In genomic region chr3:69175229-69175628, GRCm38 (mm10) we compare ENCODE assay signal across 20 mouse cellular contexts. TPM values are rescaled to one million over a fixed set of nuclear protein-coding genes. Genes with fewer than 3 reads are reported as not detected.
DNase-seq lines count a peak whose midpoint lies in the region; ATAC-seq and TF ChIP-seq lines count a peak whose summit lies in the region.
"Had no signal": no experiment of that assay in that cellular context is flagged by ENCODE, and none has a peak within 500 bp of the region (broad histone marks: within the 10 kb centered on the region; RNA-seq: fewer than 3 reads in every experiment).

No protein-coding gene starts in this region.

- no peak overlapping the region for H3K27ac ChIP-seq in hindbrain, embryonic 12.5 days
- no peak overlapping the region for H3K27ac ChIP-seq in hindbrain, embryonic 14.5 days
- H3K27ac ChIP-seq in cerebellum, adult 2 months (ENCODE audit: insufficient read depth, low read length) = no peak overlapping the region
- no peak overlapping the region for H3K27ac ChIP-seq in forebrain, embryonic 14.5 days (ENCODE audit: low read depth, low read length)
- H3K27ac ChIP-seq: left cerebral cortex, adult 2 months; limb, embryonic 10.5 days; lung, embryonic 15.5 days had no signal

- H3K9ac ChIP-seq in hindbrain, embryonic 12.5 days = no peak overlapping the region
- no peak overlapping the region for H3K9ac ChIP-seq in hindbrain, embryonic 14.5 days
- H3K9ac ChIP-seq in forebrain, embryonic 14.5 days (ENCODE audit: low read length) = no peak overlapping the region
- H3K9ac ChIP-seq: lung, embryonic 15.5 days had no signal

- no peaks in the 10 kb centered on the region for H3K36me3 ChIP-seq in hindbrain, embryonic 12.5 days
- no peaks in the 10 kb centered on the region for H3K36me3 ChIP-seq in hindbrain, embryonic 14.5 days (replicated peaks; ENCODE audit: control insufficient read depth, insufficient read depth)
- H3K36me3 ChIP-seq in forebrain, embryonic 14.5 days (ENCODE audit: control insufficient read depth, insufficient read depth, low read length) = no peaks in the 10 kb centered on the region
- H3K36me3 ChIP-seq: limb, embryonic 10.5 days; lung, embryonic 15.5 days had no signal

- no peaks in the 10 kb centered on the region for H3K9me3 ChIP-seq in hindbrain, embryonic 12.5 days (replicated peaks)
- no peaks in the 10 kb centered on the region for H3K9me3 ChIP-seq in hindbrain, embryonic 14.5 days (ENCODE audit: control insufficient read depth, low read length)
- H3K9me3 ChIP-seq in forebrain, embryonic 14.5 days (replicated peaks; ENCODE audit: control insufficient read depth, low read length) = no peaks in the 10 kb centered on the region
- H3K9me3 ChIP-seq: limb, embryonic 10.5 days; lung, embryonic 15.5 days; megakaryocyte, embryonic 14.5 days had no signal

- DNase-seq in cerebellum, adult 18-20 months = peak; percentile 26 to 31
- DNase-seq in cerebellum, postnatal 4 days (ENCODE audit: low spot score in 2 of 2) = no peak
- DNase-seq in hindbrain, embryonic 14.5 days (ENCODE audit: low spot score) = no peak
- peak; percentile 32 to 70 for DNase-seq in cerebellum, adult 2 months
- peak; percentile 56 for DNase-seq in forebrain, embryonic 14.5 days (ENCODE audit: low spot score)
- DNase-seq in layer of hippocampus, postnatal 10 days (ENCODE audit: low spot score in 2 of 2) = no peak
- no peak for DNase-seq in right cerebral cortex, postnatal 25 days
- DNase-seq: adrenal gland, postnatal 10 days; gastrocnemius, postnatal 36 days had no signal

- H3K4me1 ChIP-seq in hindbrain, embryonic 12.5 days = peaks cover 6% of the 10 kb centered on the region
- H3K4me1 ChIP-seq in hindbrain, embryonic 14.5 days (replicated peaks; ENCODE audit: control insufficient read depth, insufficient read depth, low read length) = peaks cover 6% of the 10 kb centered on the region; the same call in 1 of the 2 replicates
- H3K4me1 ChIP-seq in cerebellum, adult 2 months (ENCODE audit: control insufficient read depth, insufficient read depth, low read length) = peaks cover 11% of the 10 kb centered on the region
- peaks cover 20% of the 10 kb centered on the region for H3K4me1 ChIP-seq in forebrain, embryonic 14.5 days (ENCODE audit: control insufficient read depth, insufficient read depth, low read length)
- H3K4me1 ChIP-seq: limb, embryonic 10.5 days; lung, embryonic 15.5 days had no signal

- 24% methylated on average over 1 of the region's 1 CpGs for whole genome bisulfite sequencing in hindbrain, embryonic 12.5 days
- WGBS in hindbrain, embryonic 14.5 days = 10% methylated on average over 1 of the region's 1 CpGs
- WGBS in cerebellum, adult 2 months = 3% methylated on average over 1 of the region's 1 CpGs
- 3% methylated on average over 1 of the region's 1 CpGs for WGBS in forebrain, embryonic 14.5 days

- no peak overlapping the region for H3K4me2 ChIP-seq in hindbrain, embryonic 12.5 days (replicated peaks)
- no peak overlapping the region for H3K4me2 ChIP-seq in hindbrain, embryonic 14.5 days (replicated peaks)
- no peak overlapping the region for H3K4me2 ChIP-seq in forebrain, embryonic 14.5 days (ENCODE audit: low read length)
- H3K4me2 ChIP-seq: heart, embryonic 11.5 days; liver, embryonic 11.5 days; lung, embryonic 15.5 days had no signal

- no peak overlapping the region for H3K4me3 ChIP-seq in hindbrain, embryonic 12.5 days
- no peak overlapping the region for H3K4me3 ChIP-seq in hindbrain, embryonic 14.5 days (replicated peaks; ENCODE audit: low read length)
- H3K4me3 ChIP-seq in cerebellum, adult 2 months (replicated peaks; ENCODE audit: insufficient read depth, low read depth, low read length) = no peak overlapping the region
- no peak overlapping the region for H3K4me3 ChIP-seq in forebrain, embryonic 14.5 days (ENCODE audit: low read depth, low read length)
- H3K4me3 ChIP-seq: left cerebral cortex, adult 2 months; limb, embryonic 10.5 days; lung, embryonic 15.5 days; megakaryocyte, embryonic 14.5 days had no signal

- no peak for TF ChIP-seq CTCF in cerebellum, adult 2 months (IDR thresholded peaks at IDR 0.05; ENCODE audit: borderline replicate concordance, insufficient read depth, low read depth, low read length)

- TF ChIP-seq POLR2A in cerebellum, adult 2 months (IDR thresholded peaks at IDR 0.05; ENCODE audit: borderline replicate concordance, insufficient read depth, low read length) = no peak

- no peaks in the 10 kb centered on the region for H3K27me3 ChIP-seq in hindbrain, embryonic 12.5 days
- no peaks in the 10 kb centered on the region for H3K27me3 ChIP-seq in hindbrain, embryonic 14.5 days (ENCODE audit: control insufficient read depth, insufficient read depth, low read length)
- H3K27me3 ChIP-seq in cerebellum, adult 2 months (ENCODE audit: control insufficient read depth, insufficient read depth, low read length) = no peaks in the 10 kb centered on the region
- no peaks in the 10 kb centered on the region for H3K27me3 ChIP-seq in forebrain, embryonic 14.5 days (replicated peaks; ENCODE audit: control insufficient read depth, insufficient read depth, low read length)
- H3K27me3 ChIP-seq: CH12.LX; lung, embryonic 15.5 days had no signal

- peak; percentile 59; the same call in 1 of the 2 replicates for ATAC-seq in hindbrain, embryonic 12.5 days (ENCODE audit: low FRiP score)
- no peak for ATAC-seq in hindbrain, embryonic 14.5 days (ENCODE audit: low FRiP score)
- peak; percentile 60 for ATAC-seq in forebrain, embryonic 14.5 days

RNA-seq across cellular contexts. Expression of gene Arl14, which starts 47.0 kb away (rescaled TPM):
- not detected in 2 replicates for polyA plus RNA-seq in hindbrain, embryonic 12.5 days (2016; fragmentation: Nextera tagmentation; extraction: Ambion mirVana)
- polyA plus RNA-seq in hindbrain, embryonic 14.5 days (2014; fragmentation: Nextera tagmentation; extraction: Ambion mirVana) = not detected in 2 replicates
- not detected in 2 replicates for polyA plus RNA-seq in cerebellum, adult 2 months (2012; rRNA removed)
- not detected in 2 replicates for polyA plus RNA-seq in forebrain, embryonic 14.5 days (2014; fragmentation: Nextera tagmentation; extraction: Ambion mirVana)
- total RNA-seq in layer of hippocampus, postnatal 10 days (2021) = not detected
- total RNA-seq: adrenal gland, postnatal 10 days; CH12.LX; gastrocnemius, postnatal 36 days; layer of hippocampus, adult 8-10 months; left cerebral cortex, adult 2 months; midbrain, postnatal 0 days had no signal
- polyA plus RNA-seq: heart, embryonic 11.5 days; hindbrain, embryonic 11.5 days; limb, embryonic 10.5 days; liver, embryonic 11.5 days; midbrain, postnatal 0 days had no signal

RNA-seq across cellular contexts. Expression of gene Kpna4, which starts 48.3 kb away (rescaled TPM):
- 54.1 and 58.4 TPM in 2 replicates for polyA plus RNA-seq in hindbrain, embryonic 12.5 days (2016; fragmentation: Nextera tagmentation; extraction: Ambion mirVana)
- 40.9 and 49.1 TPM in 2 replicates for polyA plus RNA-seq in hindbrain, embryonic 14.5 days (2014; fragmentation: Nextera tagmentation; extraction: Ambion mirVana)
- 31.0 and 31.4 TPM in 2 replicates for polyA plus RNA-seq in cerebellum, adult 2 months (2012; rRNA removed)
- polyA plus RNA-seq in forebrain, embryonic 14.5 days (2014; fragmentation: Nextera tagmentation; extraction: Ambion mirVana) = 39.8 and 42.3 TPM in 2 replicates
- 10 to 100 TPM; 73.3 to 75.7 TPM for total RNA-seq in layer of hippocampus, postnatal 10 days (2021)

Comparison
In these comparisons a context has a peak if more than half of its experiments do, and no peak if none do; other contexts are left out.
1. DNase-seq: peak in cerebellum, adult 18-20 months (2 of 2), cerebellum, adult 2 months (2 of 2) and forebrain, embryonic 14.5 days (single experiment); none in cerebellum, postnatal 4 days (0 of 2), hindbrain, embryonic 14.5 days (single experiment), layer of hippocampus, postnatal 10 days (0 of 2) and right cerebral cortex, postnatal 25 days (single experiment).